Mouse (Mus musculus): ENCODE data around the gene Cox4i2.

DNA sequence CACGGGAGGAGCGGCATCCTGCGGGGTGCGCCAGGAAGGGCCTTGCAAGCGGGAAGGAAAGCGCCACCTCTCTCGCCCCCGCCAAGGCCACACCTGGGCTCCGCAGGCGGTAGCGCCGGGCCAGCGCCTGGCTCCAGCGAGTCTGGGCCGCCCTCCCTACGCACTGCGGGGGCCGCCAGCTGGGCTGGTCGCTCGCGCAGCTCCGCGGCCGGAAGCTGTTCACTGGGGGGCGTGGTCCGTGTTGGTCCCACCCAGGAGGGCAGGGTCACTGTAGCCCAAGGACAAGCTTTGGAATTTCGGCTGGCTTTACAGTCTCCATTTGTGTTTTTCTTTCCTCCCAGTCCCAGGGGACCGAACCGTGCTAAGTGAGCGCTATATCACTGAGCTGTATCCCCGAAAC is 46.3 kb upstream of the Cox4i2 start:
- TF ChIP-seq GATA1 (IDR thresholded peaks at IDR 0.05; ENCODE audit: low read length) (no peak), TAL1 (IDR thresholded peaks at IDR 0.05; ENCODE audit: low read length) (no peak)

All from erythroblast, embryonic 14.5 days (primary cell).